Mouse (Mus musculus): ENCODE results near the gene Sh3bp2. TPM values are rescaled to one million over a fixed set of nuclear protein-coding genes. Genes with fewer than 3 reads are reported as not detected.

Sh3bp2 gene
- polyA plus RNA-seq, 1 experiment from 2014 or later, result 9.4 TPM

DNA sequence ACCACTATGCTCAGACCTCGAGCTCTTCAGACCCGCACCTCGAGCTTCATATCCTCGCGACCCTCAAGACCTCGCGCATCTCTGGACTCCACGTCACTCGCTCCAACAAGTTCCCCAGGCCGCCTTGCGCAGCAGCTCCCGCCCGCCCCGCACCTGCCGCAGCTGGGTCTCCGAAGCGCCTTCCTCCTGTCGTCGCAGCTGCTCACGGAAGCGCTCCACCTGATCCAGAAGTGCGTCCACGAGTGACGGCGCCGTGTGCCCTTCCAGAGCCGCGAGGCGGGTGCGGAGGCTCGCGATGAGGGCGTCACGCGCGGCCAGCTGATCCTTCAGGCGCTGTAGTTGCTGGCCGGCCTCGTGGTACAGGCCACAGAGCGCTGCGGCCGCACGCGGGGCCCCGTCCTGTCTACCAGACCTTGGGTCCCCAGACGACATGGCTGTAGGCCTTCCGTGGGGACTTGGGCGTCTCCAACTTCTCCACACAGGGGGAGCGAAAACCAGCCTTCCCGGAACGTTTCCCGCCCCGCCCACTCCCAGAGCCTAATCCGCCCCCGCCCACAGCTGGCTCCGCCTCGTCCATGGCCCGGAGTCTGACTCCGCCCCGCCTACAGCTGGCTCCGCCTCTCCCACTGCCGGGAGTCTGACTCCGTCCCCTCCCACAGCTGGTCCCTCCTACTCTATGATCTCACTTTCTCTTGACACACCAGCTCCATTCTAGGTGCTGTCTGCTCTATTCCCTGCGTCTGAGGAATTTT, 12.0 kb upstream of the Sh3bp2 start, which contains the start of gene Tnip2:
TSS of gene Tnip2 (minus strand) at position 526 of the 752 bp plus-strand sequence.
- H3K4me1 ChIP-seq (replicated peaks), result peaks cover 14% of the 10 kb centered on the region
- H3K36me3 ChIP-seq, result no peaks in the 10 kb centered on the region
- DNase-seq (ENCODE audit: low spot score), result peak; percentile 94
- H3K9me3 ChIP-seq, result no peaks in the 10 kb centered on the region
- WGBS, result under 1% methylated on average over 64 of the region's 64 CpGs
- H3K27me3 ChIP-seq (ENCODE audit: insufficient read depth, poor library complexity, severe bottlenecking), result peaks cover 18% of the 10 kb centered on the region
- peak within 1 kb of the TSS; percentile 70 for H3K4me3 ChIP-seq
- H3K27ac ChIP-seq, result peak within 1 kb of the TSS; percentile 79; the same call in 1 of the 2 replicates

GRCm38 (mm10) chr5:34514218-34514566, 11.4 kb upstream of the Sh3bp2 start:
- peak overlapping the region; percentile 70 for H3K4me3 ChIP-seq
- no peaks in the 10 kb centered on the region for H3K36me3 ChIP-seq
- 34% methylated on average over 7 of the region's 7 CpGs for WGBS

DNA sequence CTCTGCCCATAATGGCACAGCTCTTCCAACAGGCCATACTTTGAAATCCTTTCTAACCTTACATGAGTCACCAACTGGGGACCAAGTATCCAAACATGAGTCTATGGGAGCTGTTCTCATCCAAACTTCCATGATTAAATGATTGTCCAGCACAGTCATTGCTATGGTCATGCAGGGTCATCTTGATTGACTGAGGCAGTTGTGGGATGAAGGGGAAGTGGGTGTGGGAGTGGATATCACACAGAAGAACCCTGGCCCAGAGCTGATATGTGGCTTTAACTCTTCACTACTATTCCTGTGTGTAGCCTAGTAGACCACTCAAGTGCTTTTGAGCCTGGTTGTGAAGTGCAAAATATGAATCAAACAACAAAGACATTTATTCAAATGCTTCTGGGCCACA, 10.5 kb upstream of the Sh3bp2 start:
- Histone ChIP-seq H3K4me1 (replicated peaks) (peaks cover 14% of the 10 kb centered on the region), H3K27ac (no peak overlapping the region), H3K36me3 (no peaks in the 10 kb centered on the region), H3K4me3 (no peak overlapping the region), H3K9me3 (no peaks in the 10 kb centered on the region), H3K27me3 (ENCODE audit: insufficient read depth, poor library complexity, severe bottlenecking) (peaks cover 18% of the 10 kb centered on the region)
- no peak for DNase-seq (ENCODE audit: low spot score)

More at GRCm38 (mm10) chr5:34514218-34514566, 11.4 kb upstream of the Sh3bp2 start:
- no peaks in the 10 kb centered on the region for H3K9me3 ChIP-seq
- no peak for DNase-seq (ENCODE audit: low spot score)
- no peak overlapping the region for H3K27ac ChIP-seq
- peaks cover 14% of the 10 kb centered on the region for H3K4me1 ChIP-seq (replicated peaks)
- peaks cover 18% of the 10 kb centered on the region for H3K27me3 ChIP-seq (ENCODE audit: insufficient read depth, poor library complexity, severe bottlenecking)

DNA sequence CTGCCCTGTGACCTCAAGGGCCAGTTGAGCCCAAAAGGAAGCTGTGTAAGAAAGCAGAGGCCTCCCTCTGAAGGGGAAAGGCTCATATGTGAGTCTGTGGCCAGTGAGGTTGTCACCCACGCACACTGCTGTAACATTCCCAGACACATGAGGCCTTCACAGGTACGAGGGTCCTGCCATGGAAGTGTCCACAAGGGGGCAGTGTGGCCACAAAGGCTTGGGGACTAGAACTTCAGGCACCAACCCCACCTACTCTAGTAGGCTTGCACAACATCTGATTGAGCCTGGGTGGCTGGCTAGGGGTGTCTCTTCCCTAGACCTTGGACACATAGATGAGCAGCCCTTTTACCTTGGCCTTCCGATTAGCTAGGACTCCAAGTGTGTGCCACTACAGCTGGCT, 7.7 kb upstream of the Sh3bp2 start:
- H3K9me3 ChIP-seq, result no peaks in the 10 kb centered on the region
- H3K4me3 ChIP-seq, result no peak overlapping the region
- H3K4me1 ChIP-seq (replicated peaks), result peaks cover 14% of the 10 kb centered on the region
- peaks cover 7% of the 10 kb centered on the region for H3K27me3 ChIP-seq (ENCODE audit: insufficient read depth, poor library complexity, severe bottlenecking)
- no peak overlapping the region for H3K27ac ChIP-seq
- no peaks in the 10 kb centered on the region for H3K36me3 ChIP-seq
- 28% methylated on average over 3 of the region's 3 CpGs for WGBS
- peak; percentile 76 for DNase-seq (ENCODE audit: low spot score)

GRCm38 (mm10) chr5:34519389-34519910, 6.2 kb upstream of the Sh3bp2 start:
- Histone ChIP-seq H3K27me3 (ENCODE audit: insufficient read depth, poor library complexity, severe bottlenecking) (peaks cover 3% of the 10 kb centered on the region; the same call in 1 of the 2 replicates), H3K4me1 (replicated peaks) (0 out of 2 replicates have a peak, but pooled peaks cover under 1% of the 10 kb centered on the region), H3K27ac (no peak overlapping the region), H3K9me3 (no peaks in the 10 kb centered on the region), H3K36me3 (no peaks in the 10 kb centered on the region), H3K4me3 (no peak overlapping the region)
- 82% methylated on average over 9 of the region's 9 CpGs for WGBS
- no peak for DNase-seq (ENCODE audit: low spot score)

GRCm38 (mm10) chr5:34520458-34521209, 5.0 kb upstream of the Sh3bp2 start:
- 77% methylated on average over 11 of the region's 11 CpGs for WGBS
- Histone ChIP-seq H3K27me3 (ENCODE audit: insufficient read depth, poor library complexity, severe bottlenecking) (peaks cover 6% of the 10 kb centered on the region; the same call in 1 of the 2 replicates), H3K27ac (no peak overlapping the region), H3K4me3 (no peak overlapping the region), H3K4me1 (replicated peaks) (peaks cover under 1% of the 10 kb centered on the region; the same call in 1 of the 2 replicates), H3K9me3 (no peaks in the 10 kb centered on the region), H3K36me3 (no peaks in the 10 kb centered on the region)
- DNase-seq (ENCODE audit: low spot score), result no peak

GRCm38 (mm10) chr5:34521337-34521736, 4.3 kb upstream of the Sh3bp2 start:
- 92% methylated on average over 3 of the region's 3 CpGs for whole genome bisulfite sequencing
- no peak overlapping the region for H3K27ac ChIP-seq
- H3K27me3 ChIP-seq (ENCODE audit: insufficient read depth, poor library complexity, severe bottlenecking), result peaks cover 11% of the 10 kb centered on the region
- peaks cover 8% of the 10 kb centered on the region; the same call in 1 of the 2 replicates for H3K4me1 ChIP-seq (replicated peaks)
- H3K36me3 ChIP-seq, result no peaks in the 10 kb centered on the region
- H3K4me3 ChIP-seq, result no peak overlapping the region
- H3K9me3 ChIP-seq, result no peaks in the 10 kb centered on the region
- DNase-seq (ENCODE audit: low spot score), result no peak

GRCm38 (mm10) chr5:34523958-34524485, 1.6 kb upstream of the Sh3bp2 start:
- Histone ChIP-seq H3K27ac (no peak overlapping the region), H3K27me3 (ENCODE audit: insufficient read depth, poor library complexity, severe bottlenecking) (peaks cover 24% of the 10 kb centered on the region), H3K36me3 (no peaks in the 10 kb centered on the region), H3K9me3 (no peaks in the 10 kb centered on the region), H3K4me3 (no peak overlapping the region), H3K4me1 (replicated peaks) (peaks cover 13% of the 10 kb centered on the region; the same call in 1 of the 2 replicates)
- no peak for DNase-seq (ENCODE audit: low spot score)
- WGBS, result 56% methylated on average over 4 of the region's 4 CpGs

DNA sequence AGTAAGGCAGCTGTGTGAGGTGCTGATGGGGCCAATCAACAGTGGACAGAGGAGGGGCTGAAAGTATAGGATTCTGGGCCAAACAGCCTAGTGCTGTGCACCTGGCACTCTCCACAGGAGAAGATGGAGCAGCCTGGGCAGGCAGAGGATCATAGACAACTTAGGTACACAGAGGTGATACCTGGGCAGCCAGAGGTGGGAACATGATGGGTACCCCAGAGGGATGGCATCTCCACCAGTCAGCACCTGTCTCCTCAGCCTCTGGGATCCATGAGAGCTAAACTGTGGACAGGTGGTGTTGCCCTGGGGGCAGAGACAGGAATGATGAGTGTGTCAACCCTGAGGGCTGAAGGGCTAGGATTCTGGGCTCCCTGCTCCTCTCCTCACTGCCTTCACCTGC, 1.1 kb upstream of the Sh3bp2 start:
- no peaks in the 10 kb centered on the region for H3K9me3 ChIP-seq
- H3K4me1 ChIP-seq (replicated peaks), result peaks cover 13% of the 10 kb centered on the region; the same call in 1 of the 2 replicates
- H3K36me3 ChIP-seq, result no peaks in the 10 kb centered on the region
- H3K27ac ChIP-seq, result no peak overlapping the region
- H3K27me3 ChIP-seq (ENCODE audit: insufficient read depth, poor library complexity, severe bottlenecking), result peaks cover 24% of the 10 kb centered on the region
- no peak overlapping the region for H3K4me3 ChIP-seq
- no peak for DNase-seq (ENCODE audit: low spot score)

- Histone ChIP-seq H3K4me3 (peak overlapping the region; percentile 59), H3K36me3 (no peaks in the 10 kb centered on the region), H3K27me3 (ENCODE audit: insufficient read depth, poor library complexity, severe bottlenecking) (peaks cover 24% of the 10 kb centered on the region), H3K4me1 (replicated peaks) (peaks cover 17% of the 10 kb centered on the region; the same call in 1 of the 2 replicates), H3K9me3 (no peaks in the 10 kb centered on the region), H3K27ac (no peak overlapping the region)
- 28% methylated on average over 5 of the region's 5 CpGs for WGBS
- no peak for DNase-seq (ENCODE audit: low spot score)
These were observed 788 bp downstream of the Sh3bp2 start for GRCm38 (mm10) chr5:34526477-34526775.

GRCm38 (mm10) chr5:34527352-34527751, 1.7 kb downstream of the Sh3bp2 start:
- Histone ChIP-seq H3K27me3 (ENCODE audit: insufficient read depth, poor library complexity, severe bottlenecking) (peaks cover 24% of the 10 kb centered on the region), H3K4me1 (replicated peaks) (peaks cover 17% of the 10 kb centered on the region; the same call in 1 of the 2 replicates), H3K27ac (no peak overlapping the region)

DNA sequence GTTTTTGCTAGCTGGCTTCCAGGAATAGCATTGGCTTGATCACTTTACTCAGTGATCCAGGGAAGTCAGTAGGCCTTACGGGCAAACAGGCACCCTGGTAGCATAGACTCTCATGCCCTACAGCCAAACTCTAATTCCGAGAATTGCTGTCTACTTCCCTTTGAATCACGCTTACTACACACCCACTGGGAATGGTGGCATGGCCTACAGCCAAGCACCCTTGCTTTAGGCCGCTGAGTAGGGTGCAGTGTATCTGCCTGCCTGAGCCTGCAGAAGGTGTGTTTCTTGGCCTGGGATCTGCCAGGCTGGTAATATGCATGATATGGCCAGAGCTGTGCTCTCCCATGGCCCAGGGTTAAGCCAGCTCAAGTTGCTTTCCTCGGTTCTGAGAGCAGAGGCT, 3.1 kb downstream of the Sh3bp2 start:
- H3K4me3 ChIP-seq, result no peak overlapping the region
- H3K4me1 ChIP-seq (replicated peaks), result peaks cover 17% of the 10 kb centered on the region; the same call in 1 of the 2 replicates
- 81% methylated on average over 5 of the region's 5 CpGs for WGBS
- H3K36me3 ChIP-seq, result no peaks in the 10 kb centered on the region
- no peaks in the 10 kb centered on the region for H3K9me3 ChIP-seq
- H3K27me3 ChIP-seq (ENCODE audit: insufficient read depth, poor library complexity, severe bottlenecking), result peaks cover 24% of the 10 kb centered on the region
- no peak for DNase-seq (ENCODE audit: low spot score)
- no peak overlapping the region for H3K27ac ChIP-seq

More at GRCm38 (mm10) chr5:34527352-34527751, 1.7 kb downstream of the Sh3bp2 start:
- Histone ChIP-seq H3K4me3 (no peak overlapping the region), H3K36me3 (no peaks in the 10 kb centered on the region), H3K9me3 (no peaks in the 10 kb centered on the region)
- WGBS, result 83% methylated on average over 2 of the region's 2 CpGs
- DNase-seq (ENCODE audit: low spot score), result no peak

- Histone ChIP-seq H3K9me3 (no peaks in the 10 kb centered on the region), H3K27ac (no peak overlapping the region), H3K36me3 (no peaks in the 10 kb centered on the region), H3K27me3 (ENCODE audit: insufficient read depth, poor library complexity, severe bottlenecking) (peaks cover 19% of the 10 kb centered on the region), H3K4me1 (replicated peaks) (peaks cover 17% of the 10 kb centered on the region; the same call in 1 of the 2 replicates), H3K4me3 (no peak overlapping the region)
- 83% methylated on average over 5 of the region's 5 CpGs for WGBS
- DNase-seq (ENCODE audit: low spot score), result no peak
These were observed 4.5 kb downstream of the Sh3bp2 start for GRCm38 (mm10) chr5:34530116-34530515.
